Mouse (Mus musculus) kidney, embryonic 16.5 days (tissue): ENCODE data around the gene Gmppb. TPM values are rescaled to one million over a fixed set of nuclear protein-coding genes. Genes with fewer than 3 reads are reported as not detected.
A peak's percentile ranks its signal among the peaks of the same experiment; 100 is the strongest.

Experiments used
- ATAC-seq: fragments of 200-750 bp; cut with Nextera tagmentation; 2 replicates; pipeline ENCODE4 v1.8.0; 2017; ENCODE audit warnings: moderate TSS enrichment; ENCODE audit not compliant: low FRiP score, low TSS enrichment
- H3K27ac ChIP-seq: fragments of 300-500 bp; sonication (generic); 2 replicates; pipeline ENCODE4 v1.5.1; 2014; ENCODE audit warnings: low read length
- H3K27me3 ChIP-seq: fragments of 300-500 bp; sonication (generic); 2 replicates; pipeline ENCODE4 v1.6.1; 2014; ENCODE audit warnings: low read length, control low read depth, mixed read lengths; ENCODE audit not compliant: insufficient read depth
- H3K36me3 ChIP-seq: fragments of 300-500 bp; sonication (generic); 2 replicates; pipeline ENCODE4 v1.6.1; 2014; ENCODE audit warnings: low read length, control low read depth, mixed read lengths; ENCODE audit not compliant: insufficient read depth
- H3K4me1 ChIP-seq: fragments of 300-500 bp; sonication (generic); 2 replicates; pipeline ENCODE4 v1.6.1; 2014; ENCODE audit warnings: low read length, control low read depth, mixed read lengths; ENCODE audit not compliant: insufficient read depth
- H3K4me2 ChIP-seq: fragments of 300-500 bp; sonication (generic); replicated peaks from 2 replicates; pipeline ENCODE4 v1.6.1; 2014; ENCODE audit warnings: low read depth, low read length
- H3K4me3 ChIP-seq: fragments of 300-500 bp; sonication (generic); 2 replicates; pipeline ENCODE4 v1.5.1; 2014; ENCODE audit warnings: mild to moderate bottlenecking, low read length
- H3K9ac ChIP-seq: fragments of 300-500 bp; sonication (generic); replicated peaks from 2 replicates; pipeline ENCODE4 v1.6.1; 2014; ENCODE audit warnings: low read length
- H3K9me3 ChIP-seq: fragments of 300-500 bp; sonication (generic); 2 replicates; pipeline ENCODE4 v1.6.1; 2016; ENCODE audit warnings: low read length, control low read depth
- WGBS: fragments of 180-500 bp; shearing (Covaris S2); extraction: QIAGEN DNeasy Blood & Tissue Kit; methylation state at CpG from one replicate; pipeline ENCODE4 v1.1.7; 2014; 5-methylcytosine and 5-hydroxymethylcytosine counted together
- microRNA-seq: library from miRNA; unstranded; fragments of <30 nt; microRNA quantifications from one replicate; pipeline ENCODE4, GENCODE M21; 2016
- polyA plus RNA-seq: library from polyadenylated mRNA; unstranded; fragments of >200 nt; fragmentation: Nextera tagmentation; extraction: Ambion mirVana; gene quantifications from 2 replicates; pipeline ENCODE4 v1.2.1, GENCODE M21; 2015

Gmppb gene
- polyA plus RNA-seq, 1 experiment from 2014 or later = 32.4 TPM

- WGBS = under 1% methylated on average over 52 of the region's 52 CpGs
- H3K9me3 ChIP-seq = no peaks in the 10 kb centered on the region
- H3K27me3 ChIP-seq = no peaks in the 10 kb centered on the region
- H3K9ac ChIP-seq = peak within 1 kb of the TSS; percentile 81
- peak within 1 kb of the TSS; percentile 79 for H3K4me2 ChIP-seq
- peak within 1 kb of the TSS; percentile 43; the same call in 1 of the 2 replicates for H3K27ac ChIP-seq
- H3K36me3 ChIP-seq = peaks cover 27% of the 10 kb centered on the region
- peak within 1 kb of the TSS; percentile 71 for H3K4me3 ChIP-seq
- peaks cover 20% of the 10 kb centered on the region for H3K4me1 ChIP-seq
- ATAC-seq = peak; percentile 96
Measured at GRCm38 (mm10) chr9:108094184-108094941, 45.3 kb downstream of the Gmppb start, which contains the start of gene Apeh. Apeh (minus strand) TSS chr9:108094606.

GRCm38 (mm10) chr9:108094998-108095411 is 46.0 kb downstream of the Gmppb start:
- 0% methylated on average over 16 of the region's 16 CpGs for WGBS
- H3K4me3 ChIP-seq = peak overlapping the region; percentile 71
- peak; percentile 23 for ATAC-seq
- H3K9me3 ChIP-seq = no peaks in the 10 kb centered on the region
- H3K27me3 ChIP-seq = no peaks in the 10 kb centered on the region
- peak overlapping the region; percentile 79 for H3K4me2 ChIP-seq
- peaks cover 21% of the 10 kb centered on the region for H3K36me3 ChIP-seq
- peak overlapping the region; percentile 43; the same call in 1 of the 2 replicates for H3K27ac ChIP-seq
- peak overlapping the region; percentile 81 for H3K9ac ChIP-seq
- peaks cover 20% of the 10 kb centered on the region for H3K4me1 ChIP-seq

- no peaks in the 10 kb centered on the region for H3K9me3 ChIP-seq
- H3K27me3 ChIP-seq = no peaks in the 10 kb centered on the region
- peak overlapping the region; percentile 79 for H3K4me2 ChIP-seq
- WGBS = 6% methylated on average over 3 of the region's 3 CpGs
- H3K4me3 ChIP-seq = peak overlapping the region; percentile 71
- H3K9ac ChIP-seq = peak overlapping the region; percentile 81; the same call in 1 of the 2 replicates
- peaks cover 20% of the 10 kb centered on the region for H3K4me1 ChIP-seq
- H3K36me3 ChIP-seq = peaks cover 21% of the 10 kb centered on the region
- ATAC-seq = no peak
- H3K27ac ChIP-seq = 0 out of 2 replicates have a peak overlapping the region, but pooled peaks have one; percentile 29
Measured at GRCm38 (mm10) chr9:108095518-108095917, 46.5 kb downstream of the Gmppb start.

- peaks cover 20% of the 10 kb centered on the region for H3K4me1 ChIP-seq
- no peak overlapping the region for H3K4me2 ChIP-seq
- 0 out of 2 replicates have a peak overlapping the region, but pooled peaks have one; percentile 29 for H3K27ac ChIP-seq
- H3K9me3 ChIP-seq = no peaks in the 10 kb centered on the region
- H3K36me3 ChIP-seq = peaks cover 16% of the 10 kb centered on the region
- no peak for ATAC-seq
- no peak overlapping the region for H3K9ac ChIP-seq
- H3K4me3 ChIP-seq = no peak overlapping the region
- 53% methylated on average over 10 of the region's 10 CpGs for WGBS
- H3K27me3 ChIP-seq = no peaks in the 10 kb centered on the region
Measured at GRCm38 (mm10) chr9:108095949-108096712, 47.1 kb downstream of the Gmppb start.

GRCm38 (mm10) chr9:108099619-108100018 is 50.6 kb downstream of the Gmppb start:
- no peak overlapping the region for H3K27ac ChIP-seq
- ATAC-seq = no peak
- no peak overlapping the region for H3K9ac ChIP-seq
- no peak overlapping the region for H3K4me2 ChIP-seq
- no peaks in the 10 kb centered on the region for H3K27me3 ChIP-seq
- WGBS = 82% methylated on average over 8 of the region's 8 CpGs
- H3K9me3 ChIP-seq = no peaks in the 10 kb centered on the region
- no peaks in the 10 kb centered on the region for H3K36me3 ChIP-seq
- peaks cover 14% of the 10 kb centered on the region; the same call in 1 of the 2 replicates for H3K4me1 ChIP-seq
- no peak overlapping the region for H3K4me3 ChIP-seq

Small RNAs within 50 kb of the gene (microRNA-seq; reads per million reads assigned to microRNA genes)
- gene Mir7088 = not detected

Other genes with a start within 250 kb of the Gmppb start
- 71.5 and 83.7 TPM in 2 replicates for gene Rbm6, start 176.0 kb upstream of the Gmppb start, polyA plus RNA-seq
- gene Mon1a, start 161.1 kb upstream of the Gmppb start, polyA plus RNA-seq = 12.9 and 13.6 TPM in 2 replicates
- gene Mst1r, start 142.4 kb upstream of the Gmppb start, polyA plus RNA-seq = 2.1 and 2.8 TPM in 2 replicates
- gene Actl11, start 120.8 kb upstream of the Gmppb start, polyA plus RNA-seq = not detected in 2 replicates
- gene Camkv, start 113.6 kb upstream of the Gmppb start, polyA plus RNA-seq = 2.0 and 2.2 TPM in 2 replicates
- gene Traip, start 99.1 kb upstream of the Gmppb start, polyA plus RNA-seq = 23.3 and 24.5 TPM in 2 replicates
- 20.2 and 22.2 TPM in 2 replicates for gene Uba7, start 73.7 kb upstream of the Gmppb start, polyA plus RNA-seq
- gene Gm20661, start 66.2 kb upstream of the Gmppb start, polyA plus RNA-seq = 5.3 and 7.5 TPM in 2 replicates
- 68.0 and 79.4 TPM in 2 replicates for gene Inka1, start 63.4 kb upstream of the Gmppb start, polyA plus RNA-seq
- gene Cdhr4, start 56.7 kb upstream of the Gmppb start, polyA plus RNA-seq = 10.5 and 11.8 TPM in 2 replicates
- 0.64 and 1.1 TPM in 2 replicates for gene Gm20662, start 52.9 kb upstream of the Gmppb start, polyA plus RNA-seq
- 59.2 and 61.8 TPM in 2 replicates for gene Ip6k1, start 46.7 kb upstream of the Gmppb start, polyA plus RNA-seq
- gene Amigo3, start 3.9 kb downstream of the Gmppb start, polyA plus RNA-seq = 2.9 and 3.3 TPM in 2 replicates
- gene Mst1, start 31.2 kb downstream of the Gmppb start, polyA plus RNA-seq = 0.10 and 0.21 TPM in 2 replicates
- 37.2 and 44.3 TPM in 2 replicates for gene Rnf123, start 34.1 kb downstream of the Gmppb start, polyA plus RNA-seq
- gene Apeh, start 45.4 kb downstream of the Gmppb start, polyA plus RNA-seq = 87.8 and 93.0 TPM in 2 replicates
- 0.64 and 0.67 TPM in 2 replicates for gene Bsn, start 141.1 kb downstream of the Gmppb start, polyA plus RNA-seq
- 163 and 182 TPM in 2 replicates for gene Dag1, start 214.7 kb downstream of the Gmppb start, polyA plus RNA-seq
- 37.2 and 45.5 TPM in 2 replicates for gene Nicn1, start 241.2 kb downstream of the Gmppb start, polyA plus RNA-seq
- gene Amt, start 247.6 kb downstream of the Gmppb start, polyA plus RNA-seq = 40.8 and 43.7 TPM in 2 replicates